Mouse (Mus musculus) C2C12 (cell line): ENCODE results near the gene Snx33.

Experiments
- CTCF ChIP-seq: IDR thresholded peaks from one replicate; pipeline ENCODE4 v1.5.1; 2011; ENCODE audit not compliant: control insufficient read depth, insufficient read depth, insufficient read length
- MAX ChIP-seq: IDR thresholded peaks from one replicate; pipeline ENCODE4 v1.6.1; 2011; ENCODE audit warnings: mild to moderate bottlenecking, control low read depth
- MYOD1 ChIP-seq: IDR thresholded peaks from one replicate; pipeline ENCODE4 v1.6.1; 2011; ENCODE audit warnings: low read depth; ENCODE audit not compliant: control insufficient read depth, insufficient read length
- MYOG ChIP-seq: IDR thresholded peaks from one replicate; pipeline ENCODE4 v1.6.1; 2011; ENCODE audit not compliant: control insufficient read depth, insufficient read length; ENCODE audit errors: extremely low read depth
- USF1 ChIP-seq: IDR thresholded peaks from one replicate; pipeline ENCODE4 v1.6.1; 2011; ENCODE audit warnings: low read depth, mild to moderate bottlenecking, control low read depth, moderate library complexity

DNA sequence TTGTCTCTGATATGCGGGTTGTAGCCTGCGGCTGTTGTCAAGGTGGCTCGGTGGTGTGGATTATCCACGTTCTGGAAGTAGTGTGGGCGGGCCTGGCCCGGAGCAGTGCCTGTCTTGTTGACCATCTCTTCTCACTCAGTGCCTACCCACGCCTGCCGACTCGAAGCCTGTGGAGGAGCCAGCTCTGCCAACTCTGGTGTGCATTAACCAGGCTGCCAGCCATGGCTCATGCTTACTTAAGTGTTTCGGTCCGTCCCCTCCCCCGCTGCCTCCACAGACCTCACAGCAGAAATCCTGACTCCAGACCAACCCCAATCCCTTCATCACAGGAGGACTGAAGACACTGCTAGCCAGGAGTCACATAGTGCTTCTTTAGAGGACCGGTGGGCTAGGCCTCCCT lies 58.6 kb downstream of the Snx33 start:
- TF ChIP-seq CTCF: no peak
- TF ChIP-seq MYOD1: no peak
- no peak for TF ChIP-seq USF1
- no peak for TF ChIP-seq MYOG
- no peak for TF ChIP-seq MAX
